Mouse (Mus musculus): ENCODE results near the gene Slc7a15. TPM values are rescaled to one million over a fixed set of nuclear protein-coding genes. Genes with fewer than 3 reads are reported as not detected.

Gene Slc7a15
- total and polyA plus RNA-seq, 3 experiments, result not detected

- H3K36me3 ChIP-seq (replicated peaks), result no peaks in the 10 kb centered on the region
- no peaks in the 10 kb centered on the region; the same call in 1 of the 2 replicates for H3K27me3 ChIP-seq (ENCODE audit: insufficient read depth, low read length)
- H3K4me3 ChIP-seq (ENCODE audit: low read depth, low read length), result no peak overlapping the region
- H3K9me3 ChIP-seq (replicated peaks), result no peaks in the 10 kb centered on the region
- H3K4me1 ChIP-seq (ENCODE audit: insufficient read depth, low read depth, low read length), result no peaks in the 10 kb centered on the region
- DNase-seq (ENCODE audit: low spot score), result no peak
- TF ChIP-seq GATA2 (IDR thresholded peaks at IDR 0.05; ENCODE audit: borderline replicate concordance, low read depth, low read length) (no peak), GATA1 (IDR thresholded peaks at IDR 0.05; ENCODE audit: borderline replicate concordance, low read length) (no peak), TAL1 (conservative IDR thresholded peaks at IDR 0.05; ENCODE audit: low read depth, low read length) (no peak), POLR2AphosphoS5 (IDR thresholded peaks at IDR 0.05; ENCODE audit: insufficient replicate concordance, low read depth, low read length) (no peak), CTCF (IDR thresholded peaks at IDR 0.05; ENCODE audit: low read depth, low read length) (no peak)
- no peak for ATAC-seq (ENCODE audit: extremely low read depth, insufficient number of reproducible peaks, low FRiP score, poor library complexity, severe bottlenecking)
These were observed 116.7 kb downstream of the Slc7a15 start for GRCm38 (mm10) chr12:8482169-8482568.

Other genes starting within 250 kb of the Slc7a15 start
- 0.92 and 2.2 TPM in 2 replicates for gene Rhob, start 99.1 kb downstream of the Slc7a15 start, total RNA-seq (2014; fragmentation: Nextera tagmentation)
- 0.27 and 0.29 TPM in 2 replicates for gene Rhob, start 99.1 kb downstream of the Slc7a15 start, total RNA-seq (2017)
- gene Rhob, start 99.1 kb downstream of the Slc7a15 start, polyA plus RNA-seq (2012), result 0.14 and 0.21 TPM in 2 replicates
- 178 and 191 TPM in 2 replicates for gene Pum2, start 75.1 kb upstream of the Slc7a15 start, total RNA-seq (2014; fragmentation: Nextera tagmentation)
- 151 and 172 TPM in 2 replicates for gene Pum2, start 75.1 kb upstream of the Slc7a15 start, total RNA-seq (2017)
- 51.3 and 72.9 TPM in 2 replicates for gene Pum2, start 75.1 kb upstream of the Slc7a15 start, polyA plus RNA-seq (2012)
- not detected in 2 replicates for gene Sdc1, start 172.3 kb upstream of the Slc7a15 start, total RNA-seq (2014; fragmentation: Nextera tagmentation)
- 0.33 and 0.35 TPM in 2 replicates for gene Sdc1, start 172.3 kb upstream of the Slc7a15 start, total RNA-seq (2017)
- gene Sdc1, start 172.3 kb upstream of the Slc7a15 start, polyA plus RNA-seq (2012), result 0.69 and 0.73 TPM in 2 replicates

Measured in G1E (cell line).